Mouse (Mus musculus): Measurements from ENCODE around the gene Cyp1a2. TPM values are rescaled to one million over a fixed set of nuclear protein-coding genes. Genes with fewer than 3 reads are reported as not detected.
"Not testable (repeated sequence)": the region's sequence is repeated elsewhere in the genome, so short reads cannot be mapped to it uniquely, and the experiment has no call there.

Cyp1a2 gene
- polyA plus RNA-seq (2015; fragmentation: Nextera tagmentation; extraction: Ambion mirVana) = not detected in 2 replicates

DNA sequence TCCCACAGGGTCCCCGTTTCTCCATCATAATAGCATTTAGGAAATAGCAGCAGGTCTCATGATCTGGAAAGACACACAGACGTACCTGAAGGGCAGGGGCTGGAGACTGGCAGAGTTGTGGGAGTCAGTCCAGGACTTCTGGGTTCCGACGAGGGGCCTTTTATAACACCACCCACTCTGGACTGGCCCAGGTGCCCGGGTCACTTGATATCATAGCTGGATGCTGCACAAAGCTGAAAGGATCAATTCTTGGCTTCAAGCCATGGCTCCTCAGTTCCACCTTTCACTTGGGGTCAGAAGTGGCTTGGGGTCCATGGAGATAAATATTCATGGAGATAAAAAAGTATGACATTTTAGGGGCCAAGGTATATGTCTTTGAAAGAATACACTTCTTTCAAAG lies at the start of gene Cyp1a2:
TSS of gene Cyp1a2 (minus strand) at position 184 of the 400 bp plus-strand sequence.
- no peaks in the 10 kb centered on the region for H3K36me3 ChIP-seq
- no peak within 1 kb of the TSS for H3K27ac ChIP-seq
- H3K4me3 ChIP-seq (replicated peaks) = no peak within 1 kb of the TSS
- no peak for ATAC-seq
- H3K9ac ChIP-seq (replicated peaks) = no peak within 1 kb of the TSS
- no peaks in the 10 kb centered on the region for H3K4me1 ChIP-seq (replicated peaks)
- no peaks in the 10 kb centered on the region for H3K27me3 ChIP-seq
- H3K9me3 ChIP-seq = no peaks in the 10 kb centered on the region
- H3K4me2 ChIP-seq (replicated peaks) = no peak within 1 kb of the TSS
- WGBS = 82% methylated on average over 5 of the region's 5 CpGs

DNA sequence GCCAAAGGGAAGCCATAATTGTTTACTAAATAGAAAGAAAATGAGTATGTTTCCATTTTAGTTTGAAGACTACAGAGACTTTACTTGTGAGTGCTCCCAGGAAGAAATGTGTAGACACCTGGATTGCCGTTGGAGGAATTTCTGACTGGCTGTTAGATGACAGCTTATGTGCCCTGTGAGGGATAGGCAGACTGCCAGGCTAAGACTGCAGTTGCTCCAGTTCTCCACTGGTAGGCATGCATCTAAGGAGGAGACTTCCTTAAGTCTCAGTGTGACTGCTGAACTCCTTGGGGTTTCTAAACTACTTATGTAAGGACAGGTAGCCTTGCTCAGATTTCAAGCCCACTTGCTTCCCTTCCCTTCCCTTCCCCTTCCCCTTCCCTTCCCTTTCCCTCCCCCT lies 44.8 kb upstream of the Cyp1a2 start:
- ATAC-seq = no peak
- Histone ChIP-seq H3K36me3 (peaks cover 42% of the 10 kb centered on the region), H3K27ac (no peak overlapping the region), H3K9me3 (no peaks in the 10 kb centered on the region), H3K4me3 (replicated peaks) (no peak overlapping the region), H3K4me2 (replicated peaks) (no peak overlapping the region), H3K9ac (replicated peaks) (no peak overlapping the region), H3K27me3 (no peaks in the 10 kb centered on the region), H3K4me1 (replicated peaks) (no peaks in the 10 kb centered on the region)
- 97% methylated on average over 1 of the region's 1 CpGs for WGBS

DNA sequence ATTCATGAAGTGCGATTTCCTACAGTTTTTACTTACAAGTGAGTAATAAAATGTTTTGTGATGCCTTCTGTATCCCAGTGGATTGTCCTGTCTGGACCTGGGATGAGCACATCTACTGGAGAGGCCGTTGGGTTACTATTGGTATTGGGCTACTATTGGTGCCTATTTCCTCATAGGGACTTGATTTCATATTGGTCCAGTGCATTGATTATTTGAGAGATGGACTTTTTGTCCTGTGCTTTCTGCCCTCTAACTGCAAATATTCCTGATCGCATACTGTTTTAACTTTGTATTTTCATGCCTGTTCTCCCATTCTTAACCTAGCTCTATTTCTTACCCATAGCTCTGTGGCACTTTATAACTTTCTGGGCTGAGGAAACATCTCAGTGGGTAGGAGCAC lies 41.2 kb upstream of the Cyp1a2 start:
- no peak overlapping the region for H3K9ac ChIP-seq (replicated peaks)
- no peak overlapping the region for H3K4me3 ChIP-seq (replicated peaks)
- no peaks in the 10 kb centered on the region for H3K27me3 ChIP-seq
- ATAC-seq = no peak
- H3K27ac ChIP-seq = no peak overlapping the region
- no peaks in the 10 kb centered on the region for H3K9me3 ChIP-seq
- no peaks in the 10 kb centered on the region for H3K4me1 ChIP-seq (replicated peaks)
- H3K4me2 ChIP-seq (replicated peaks) = no peak overlapping the region
- H3K36me3 ChIP-seq = peaks cover 43% of the 10 kb centered on the region
- WGBS = 98% methylated on average over 3 of the region's 3 CpGs

DNA sequence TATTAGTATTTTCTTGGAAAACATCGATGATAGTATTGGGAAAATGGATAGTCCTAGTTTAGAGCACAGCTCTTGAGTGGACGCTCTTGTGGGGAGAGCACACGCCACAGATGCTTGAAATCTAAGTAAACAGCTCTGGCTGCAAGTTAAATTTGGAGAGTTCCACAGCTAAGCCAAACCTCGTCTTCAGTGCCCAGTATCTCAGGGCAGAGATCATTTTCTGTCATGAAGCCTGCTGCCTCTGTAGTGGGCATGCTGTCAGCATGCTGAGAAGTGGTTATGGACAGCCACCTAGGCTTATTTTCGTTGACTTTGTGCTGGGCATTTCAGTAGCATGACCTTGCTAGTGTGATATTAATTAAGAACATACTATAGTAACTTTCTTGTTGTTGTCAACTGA lies 40.3 kb upstream of the Cyp1a2 start:
- Histone ChIP-seq H3K4me2 (replicated peaks) (no peak overlapping the region), H3K9ac (replicated peaks) (no peak overlapping the region), H3K4me3 (replicated peaks) (no peak overlapping the region), H3K9me3 (no peaks in the 10 kb centered on the region), H3K27ac (no peak overlapping the region), H3K4me1 (replicated peaks) (no peaks in the 10 kb centered on the region), H3K27me3 (no peaks in the 10 kb centered on the region), H3K36me3 (peaks cover 40% of the 10 kb centered on the region)
- WGBS = 91% methylated on average over 5 of the region's 5 CpGs
- ATAC-seq = no peak

DNA sequence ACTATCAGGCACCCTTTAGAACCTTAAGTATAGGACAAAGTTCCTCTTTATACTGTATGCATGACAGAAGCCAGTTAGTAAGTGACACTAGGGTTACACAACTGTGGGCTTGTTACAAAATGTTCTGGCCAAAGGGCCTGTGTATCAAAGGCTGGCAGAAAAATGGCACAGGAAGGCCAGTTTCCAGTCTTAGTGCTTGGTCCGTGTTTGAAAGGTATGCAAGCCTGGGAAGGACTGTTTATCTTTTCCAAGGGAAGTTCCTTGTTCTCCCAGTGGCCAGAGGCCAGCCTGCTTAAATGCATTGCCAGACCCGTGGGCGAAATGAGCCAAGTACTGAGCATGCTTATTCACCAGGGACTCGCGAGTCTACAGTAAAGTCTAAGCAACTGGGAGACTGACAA lies 39.8 kb upstream of the Cyp1a2 start:
- H3K4me3 ChIP-seq (replicated peaks) = no peak overlapping the region
- H3K27ac ChIP-seq = no peak overlapping the region
- 84% methylated on average over 5 of the region's 5 CpGs for WGBS
- H3K36me3 ChIP-seq = peaks cover 43% of the 10 kb centered on the region
- no peaks in the 10 kb centered on the region for H3K4me1 ChIP-seq (replicated peaks)
- no peak overlapping the region for H3K4me2 ChIP-seq (replicated peaks)
- H3K9ac ChIP-seq (replicated peaks) = no peak overlapping the region
- no peak for ATAC-seq
- no peaks in the 10 kb centered on the region for H3K9me3 ChIP-seq
- H3K27me3 ChIP-seq = no peaks in the 10 kb centered on the region

DNA sequence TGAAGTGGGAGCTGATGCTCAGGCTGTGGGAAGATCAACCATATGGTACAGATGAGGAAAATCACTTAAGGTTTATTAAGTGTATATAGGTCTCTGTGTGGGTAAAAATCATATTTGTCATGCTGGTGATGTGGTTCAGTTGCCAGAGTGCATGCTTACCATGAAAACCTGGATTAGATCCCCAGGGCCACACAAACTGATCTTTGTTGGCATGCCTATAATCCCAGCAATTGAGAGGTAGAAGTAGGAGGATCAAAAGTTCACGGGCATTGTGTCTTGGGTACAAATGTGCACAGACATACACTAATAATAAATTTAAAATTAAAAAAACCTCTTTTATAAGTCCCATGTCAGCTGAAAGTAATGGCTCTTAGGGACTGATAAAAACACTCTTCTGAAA lies 38.9 kb upstream of the Cyp1a2 start:
- H3K4me2 ChIP-seq (replicated peaks) = no peak overlapping the region
- H3K27me3 ChIP-seq = no peaks in the 10 kb centered on the region
- no peak overlapping the region for H3K4me3 ChIP-seq (replicated peaks)
- 86% methylated on average over 1 of the region's 1 CpGs for WGBS
- H3K9ac ChIP-seq (replicated peaks) = no peak overlapping the region
- H3K27ac ChIP-seq = no peak overlapping the region
- no peaks in the 10 kb centered on the region for H3K9me3 ChIP-seq
- H3K4me1 ChIP-seq (replicated peaks) = no peaks in the 10 kb centered on the region
- no peak for ATAC-seq
- H3K36me3 ChIP-seq = peaks cover 43% of the 10 kb centered on the region

DNA sequence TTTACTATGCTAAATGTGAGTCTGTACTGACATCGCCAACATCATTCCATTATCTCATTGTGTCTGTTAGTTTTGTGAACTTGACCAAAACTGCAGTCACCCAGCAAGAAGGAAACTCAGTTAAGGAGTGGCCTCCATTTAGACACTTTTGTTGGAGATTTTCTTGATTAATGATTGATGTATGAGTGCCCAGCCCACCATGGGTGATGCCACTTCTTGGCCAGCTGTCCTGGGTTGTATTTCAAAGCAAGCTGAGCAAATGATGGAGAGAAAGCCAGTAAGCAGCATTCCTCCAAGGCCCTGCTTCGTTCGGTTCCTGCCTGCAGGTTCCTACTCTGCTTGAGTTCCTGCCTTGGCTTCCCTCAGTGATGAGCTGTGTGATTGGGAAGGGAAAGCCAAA lies 37.2 kb upstream of the Cyp1a2 start:
- ATAC-seq = no peak
- H3K4me1 ChIP-seq (replicated peaks) = no peaks in the 10 kb centered on the region
- H3K9me3 ChIP-seq = no peaks in the 10 kb centered on the region
- no peaks in the 10 kb centered on the region for H3K27me3 ChIP-seq
- H3K4me3 ChIP-seq (replicated peaks) = no peak overlapping the region
- over 99% methylated on average over 3 of the region's 3 CpGs for WGBS
- H3K27ac ChIP-seq = no peak overlapping the region
- H3K9ac ChIP-seq (replicated peaks) = no peak overlapping the region
- no peak overlapping the region for H3K4me2 ChIP-seq (replicated peaks)
- H3K36me3 ChIP-seq = peaks cover 41% of the 10 kb centered on the region

DNA sequence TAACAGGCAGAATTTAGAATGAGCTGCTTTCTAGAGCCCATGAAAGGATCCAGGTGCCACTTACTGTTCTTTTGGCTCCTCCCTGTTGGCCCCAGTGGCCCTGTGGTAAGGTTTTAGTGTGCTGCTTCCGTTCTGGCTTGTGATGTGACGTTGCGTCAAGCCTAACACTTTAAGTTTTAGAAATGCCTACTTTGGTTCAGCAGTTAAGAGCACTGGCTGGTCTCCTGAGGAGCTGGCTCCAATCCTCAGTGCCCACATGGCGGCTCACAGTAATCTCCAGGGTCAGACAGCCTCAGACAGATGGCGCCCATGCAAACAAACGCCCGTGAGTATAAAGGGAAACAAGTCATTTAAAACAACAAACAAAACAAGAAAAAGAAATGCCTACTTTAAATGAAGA lies 34.9 kb upstream of the Cyp1a2 start:
- no peak overlapping the region for H3K4me3 ChIP-seq (replicated peaks)
- H3K4me2 ChIP-seq (replicated peaks) = no peak overlapping the region
- ATAC-seq = no peak
- H3K27ac ChIP-seq = no peak overlapping the region
- no peak overlapping the region for H3K9ac ChIP-seq (replicated peaks)
- no peaks in the 10 kb centered on the region for H3K27me3 ChIP-seq
- peaks cover 62% of the 10 kb centered on the region for H3K36me3 ChIP-seq
- H3K4me1 ChIP-seq (replicated peaks) = no peaks in the 10 kb centered on the region
- 84% methylated on average over 7 of the region's 7 CpGs for WGBS
- H3K9me3 ChIP-seq = no peaks in the 10 kb centered on the region

DNA sequence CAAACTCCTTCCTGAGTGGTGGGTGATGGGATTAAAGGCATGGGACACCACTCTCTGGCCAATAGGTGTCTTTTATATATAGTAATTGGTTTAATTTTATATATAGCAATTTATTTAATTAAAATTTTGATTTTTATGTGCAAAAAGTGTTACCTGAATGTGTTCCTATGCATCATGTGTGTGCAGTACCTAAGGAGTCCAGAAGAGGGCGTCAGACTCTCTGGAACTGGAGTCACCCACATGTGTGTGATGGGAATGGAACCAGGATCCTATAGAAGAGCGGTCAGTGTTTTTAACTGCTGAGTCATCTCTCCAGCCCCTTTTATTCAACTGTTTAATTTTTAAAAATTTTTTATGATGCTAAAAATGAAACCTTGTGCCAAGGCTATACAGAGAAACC lies 28.7 kb upstream of the Cyp1a2 start:
- H3K9me3 ChIP-seq = no peaks in the 10 kb centered on the region
- H3K4me3 ChIP-seq (replicated peaks) = no peak overlapping the region
- no peak for ATAC-seq
- WGBS = 69% methylated on average over 2 of the region's 2 CpGs
- H3K9ac ChIP-seq (replicated peaks) = no peak overlapping the region
- H3K27me3 ChIP-seq = no peaks in the 10 kb centered on the region
- H3K27ac ChIP-seq = no peak overlapping the region
- H3K4me1 ChIP-seq (replicated peaks) = peaks cover 15% of the 10 kb centered on the region
- H3K36me3 ChIP-seq = peaks cover 38% of the 10 kb centered on the region
- no peak overlapping the region for H3K4me2 ChIP-seq (replicated peaks)

DNA sequence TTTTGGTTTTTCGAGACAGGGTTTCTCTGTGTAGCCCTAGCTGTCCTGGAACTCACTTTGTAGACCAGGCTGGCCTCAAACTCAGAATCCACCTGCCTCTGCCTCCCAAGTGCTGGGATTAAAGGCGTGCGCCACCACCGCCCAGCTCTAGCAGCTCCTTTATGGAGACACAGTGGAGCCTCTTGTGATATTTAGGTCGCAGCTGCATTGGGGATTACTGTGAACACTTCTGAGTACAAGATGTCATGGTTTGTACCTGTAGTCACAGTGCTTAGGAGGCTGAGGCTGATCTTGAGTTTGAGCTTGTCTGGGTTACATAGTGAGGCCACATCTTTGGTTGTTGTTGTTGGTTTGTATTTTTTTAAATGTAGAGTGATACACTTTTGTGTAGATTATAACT lies 26.7 kb upstream of the Cyp1a2 start:
- H3K4me2 ChIP-seq (replicated peaks); H3K4me3 ChIP-seq (replicated peaks); H3K27ac ChIP-seq; ATAC-seq; H3K27me3 ChIP-seq; H3K9me3 ChIP-seq; H3K9ac ChIP-seq (replicated peaks): not testable (repeated sequence)
- whole genome bisulfite sequencing = 95% methylated on average over 5 of the region's 5 CpGs
- Histone ChIP-seq H3K4me1 (replicated peaks) (peaks cover 15% of the 10 kb centered on the region), H3K36me3 (peaks cover 22% of the 10 kb centered on the region)

DNA sequence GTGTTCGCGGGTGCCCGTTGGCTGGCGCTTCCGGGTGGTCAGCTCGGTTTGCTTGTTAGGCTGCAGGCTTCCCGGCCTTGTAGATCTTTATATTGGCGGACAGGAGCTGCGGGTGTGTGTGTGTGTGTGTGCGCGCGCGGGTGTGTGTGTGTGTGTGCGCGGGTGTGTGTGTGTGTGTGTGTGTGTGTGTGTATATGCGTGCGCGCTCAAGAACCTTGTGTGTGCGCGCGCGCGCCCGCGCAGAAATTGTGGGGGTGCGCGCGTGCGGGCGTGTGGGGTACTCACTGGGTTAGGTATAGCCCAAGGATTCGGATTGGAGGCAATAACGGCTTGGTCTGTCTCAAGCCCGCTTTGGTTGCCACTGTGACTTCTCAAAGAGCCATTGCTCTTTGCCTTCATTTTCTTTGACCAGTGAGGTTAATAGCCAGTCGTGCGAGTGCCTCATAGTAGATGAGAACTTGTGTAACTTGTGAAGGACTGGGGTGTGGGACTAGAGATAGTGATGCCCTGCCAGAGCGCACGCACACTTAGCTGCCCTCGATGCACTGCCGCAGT lies 25.3 kb upstream of the Cyp1a2 start:
- Histone ChIP-seq H3K9ac (replicated peaks) (peak overlapping the region; percentile 92), H3K4me1 (replicated peaks) (peaks cover 15% of the 10 kb centered on the region), H3K4me2 (replicated peaks) (peak overlapping the region; percentile 88), H3K4me3 (replicated peaks) (peak overlapping the region; percentile 93), H3K36me3 (peaks cover 7% of the 10 kb centered on the region), H3K9me3 (no peaks in the 10 kb centered on the region), H3K27ac (peak overlapping the region; percentile 81), H3K27me3 (no peaks in the 10 kb centered on the region)
- ATAC-seq = peak; percentile 88; the same call in 1 of the 2 replicates
- WGBS = 5% methylated on average over 31 of the region's 39 CpGs

DNA sequence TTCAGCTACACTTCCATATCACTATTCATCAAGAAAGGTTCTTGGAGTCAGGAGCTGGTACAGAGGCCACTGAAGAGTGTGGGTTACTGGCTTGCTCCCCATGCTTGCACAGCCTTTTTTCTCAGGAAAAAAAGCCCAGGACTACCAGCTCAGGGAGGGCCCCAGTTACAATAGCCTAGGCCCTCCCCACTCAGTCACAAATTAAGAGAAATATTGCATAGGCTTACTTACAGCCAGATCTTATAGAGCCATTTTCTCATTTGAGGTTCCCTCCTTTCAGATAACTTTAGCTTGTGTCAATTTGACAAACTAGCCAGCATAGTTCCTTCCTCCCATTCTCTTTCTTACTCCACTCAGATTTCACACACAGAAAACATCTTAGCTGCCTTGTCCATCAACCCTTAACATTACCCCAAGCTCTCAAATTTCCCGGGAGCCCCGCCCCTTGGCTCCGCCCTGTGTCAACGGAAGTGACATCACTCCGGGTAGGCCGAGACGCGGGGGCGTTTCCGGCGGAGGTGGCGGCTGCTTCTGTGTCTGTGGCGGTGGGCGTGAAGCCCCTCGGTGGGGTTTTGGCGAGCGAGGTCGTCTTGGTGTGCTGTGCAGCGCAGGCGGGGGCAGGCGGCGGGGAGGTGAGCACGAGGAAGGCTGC lies 24.7 kb upstream of the Cyp1a2 start, which contains the start of gene Edc3:
TSS of gene Edc3 (plus strand) at position 473 of the 652 bp plus-strand sequence.
- no peaks in the 10 kb centered on the region for H3K9me3 ChIP-seq
- peaks cover 2% of the 10 kb centered on the region; the same call in 1 of the 2 replicates for H3K36me3 ChIP-seq
- H3K4me2 ChIP-seq (replicated peaks) = peak within 1 kb of the TSS; percentile 88
- no peaks in the 10 kb centered on the region for H3K27me3 ChIP-seq
- H3K4me3 ChIP-seq (replicated peaks) = peak within 1 kb of the TSS; percentile 93
- peak within 1 kb of the TSS; percentile 92 for H3K9ac ChIP-seq (replicated peaks)
- WGBS = under 1% methylated on average over 23 of the region's 23 CpGs
- peaks cover 15% of the 10 kb centered on the region for H3K4me1 ChIP-seq (replicated peaks)
- peak within 1 kb of the TSS; percentile 81 for H3K27ac ChIP-seq
- peak; percentile 96 for ATAC-seq

DNA sequence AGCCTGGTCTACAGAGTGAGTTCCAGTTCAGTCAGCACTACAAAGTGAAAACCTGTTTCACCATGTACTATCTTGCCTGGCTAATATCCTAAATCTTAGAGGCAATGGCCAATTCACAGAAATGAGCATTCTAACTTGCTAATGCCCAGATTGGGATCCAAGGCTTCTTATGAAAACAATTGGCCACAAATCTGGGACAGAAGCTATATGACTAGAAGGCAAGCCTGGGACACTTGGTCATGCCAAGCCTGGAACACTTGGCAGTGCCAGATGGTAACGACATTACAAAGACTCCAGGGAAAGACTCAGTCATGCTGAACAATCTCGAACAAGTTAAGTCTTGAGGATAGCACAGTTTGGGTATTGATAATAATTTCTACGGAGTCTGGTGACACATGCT lies 23.0 kb upstream of the Cyp1a2 start:
- Histone ChIP-seq H3K36me3 (no peaks in the 10 kb centered on the region), H3K4me2 (replicated peaks) (no peak overlapping the region), H3K27me3 (no peaks in the 10 kb centered on the region), H3K4me1 (replicated peaks) (peaks cover 15% of the 10 kb centered on the region), H3K9me3 (no peaks in the 10 kb centered on the region), H3K9ac (replicated peaks) (no peak overlapping the region), H3K27ac (no peak overlapping the region), H3K4me3 (replicated peaks) (no peak overlapping the region)
- WGBS = 86% methylated on average over 3 of the region's 3 CpGs
- no peak for ATAC-seq

All from midbrain, embryonic 13.5 days (tissue).